Mouse (Mus musculus) kidney, postnatal 14 days (tissue): ENCODE data around the gene Synj2bp.
A peak's percentile ranks its signal among the peaks of the same experiment; 100 is the strongest.
"Not testable (repeated sequence)": the region's sequence is repeated elsewhere in the genome, so short reads cannot be mapped to it uniquely, and the experiment has no call there.

Experiments
- DNase-seq: peaks from one replicate; pipeline ENCODE4 v3.0.0; 2022; ENCODE audit warnings: mixed read lengths

The Synj2bp gene

GRCm38 (mm10) chr12:81532316-81533028 is at the start of gene Synj2bp, which contains the start of gene Gm20498:
TSS of gene Synj2bp (minus strand) at chr12:81532911.
TSS of gene Gm20498 (minus strand) at chr12:81532905.
- peak; percentile 90 for DNase-seq

GRCm38 (mm10) chr12:81568374-81568773 is 35.7 kb upstream of the Synj2bp start, which contains the start of gene Adam21:
TSS of gene Adam21 (minus strand) at chr12:81568474.
- no peak for DNase-seq

GRCm38 (mm10) chr12:81567931-81568330 is 35.2 kb upstream of the Synj2bp start:
- DNase-seq, result no peak

GRCm38 (mm10) chr12:81564173-81564572 is 31.5 kb upstream of the Synj2bp start:
- no peak for DNase-seq

- no peak for DNase-seq
These were observed 16.6 kb upstream of the Synj2bp start for GRCm38 (mm10) chr12:81549286-81549685.

- no peak for DNase-seq
These were observed 14.5 kb upstream of the Synj2bp start for GRCm38 (mm10) chr12:81547163-81547562.

- DNase-seq, result no peak
These were observed 313 bp upstream of the Synj2bp start for GRCm38 (mm10) chr12:81533029-81533419.

GRCm38 (mm10) chr12:81530587-81530986 is 2.1 kb downstream of the Synj2bp start:
- not testable (repeated sequence) for DNase-seq

GRCm38 (mm10) chr12:81496906-81497305 is 35.8 kb downstream of the Synj2bp start:
- not testable (repeated sequence) for DNase-seq

- peak; percentile 12 for DNase-seq
These were observed 42.2 kb downstream of the Synj2bp start for GRCm38 (mm10) chr12:81490491-81490890.

GRCm38 (mm10) chr12:81485311-81485710 is 47.4 kb downstream of the Synj2bp start:
- no peak for DNase-seq

GRCm38 (mm10) chr12:81484727-81485191 is 48.0 kb downstream of the Synj2bp start, which contains the start of gene Cox16:
TSS of gene Cox16 (minus strand) at chr12:81485127.
- peak; percentile 91 for DNase-seq

- DNase-seq, result no peak
These were observed 48.5 kb downstream of the Synj2bp start for GRCm38 (mm10) chr12:81484212-81484611.

GRCm38 (mm10) chr12:81483656-81484055 is 49.1 kb downstream of the Synj2bp start:
- DNase-seq, result no peak

GRCm38 (mm10) chr12:81459051-81459450 is 73.7 kb downstream of the Synj2bp start:
- not testable (repeated sequence) for DNase-seq
